Mouse (Mus musculus) kidney, postnatal 0 days (tissue): ENCODE data around the gene Cds1. TPM values are rescaled to one million over a fixed set of nuclear protein-coding genes. Genes with fewer than 3 reads are reported as not detected.

Experiments
- ATAC-seq: fragments of 200-750 bp; cut with Nextera tagmentation; replicated peaks from 2 replicates; pipeline ENCODE4 v1.8.0; 2017; ENCODE audit warnings: low read depth, moderate number of reproducible peaks, moderate TSS enrichment, moderate library complexity; ENCODE audit not compliant: low FRiP score
- DNase-seq: peaks from one replicate; pipeline ENCODE4 v3.0.0-alpha.2; 2016; ENCODE audit warnings: low spot score
- H3K27ac ChIP-seq: fragments of 300-500 bp; sonication (generic); 2 replicates; pipeline ENCODE4 v1.5.1; 2014; ENCODE audit warnings: mild to moderate bottlenecking
- H3K27me3 ChIP-seq: fragments of 300-500 bp; sonication (generic); 2 replicates; pipeline ENCODE4 v1.6.1; 2014; ENCODE audit warnings: low read length, mixed read lengths; ENCODE audit not compliant: insufficient read depth
- H3K36me3 ChIP-seq: fragments of 300-500 bp; sonication (generic); 2 replicates; pipeline ENCODE4 v1.6.1; 2014; ENCODE audit warnings: low read length, mixed read lengths; ENCODE audit not compliant: insufficient read depth
- H3K4me1 ChIP-seq: fragments of 300-500 bp; sonication (generic); replicated peaks from 2 replicates; pipeline ENCODE4 v1.6.1; 2014; ENCODE audit warnings: antibody characterized with exemption, low read length, mixed read lengths; ENCODE audit not compliant: insufficient read depth
- H3K4me2 ChIP-seq: fragments of 300-500 bp; sonication (generic); 2 replicates; pipeline ENCODE4 v1.6.1; 2014; ENCODE audit warnings: mild to moderate bottlenecking, low read length, moderate library complexity, mixed read lengths
- H3K4me3 ChIP-seq: fragments of 300-500 bp; sonication (generic); replicated peaks from 2 replicates; pipeline ENCODE4 v1.5.1; 2014; ENCODE audit warnings: low read depth, low read length
- H3K9ac ChIP-seq: fragments of 300-500 bp; sonication (generic); 2 replicates; pipeline ENCODE4 v1.6.1; 2014; ENCODE audit warnings: low read depth, low read length
- H3K9me3 ChIP-seq: fragments of 300-500 bp; sonication (generic); replicated peaks from 2 replicates; pipeline ENCODE4 v1.6.1; 2016; ENCODE audit warnings: low read length, inconsistent platforms, mixed read lengths
- CTCF ChIP-seq: IDR thresholded peaks from 2 replicates; pipeline ENCODE4 v1.5.1; 2016; ENCODE audit warnings: antibody characterized with exemption, low read depth, mild to moderate bottlenecking, moderate library complexity
- WGBS: fragments of 180-500 bp; shearing (Covaris S2); extraction: QIAGEN DNeasy Blood & Tissue Kit; methylation state at CpG from one replicate; pipeline ENCODE4 v1.1.7; 2014; 5-methylcytosine and 5-hydroxymethylcytosine counted together
- polyA plus RNA-seq: library from polyadenylated mRNA; unstranded; fragments of >200 nt; fragmentation: Nextera tagmentation; extraction: Ambion mirVana; gene quantifications from 2 replicates; pipeline ENCODE4 v1.2.1, GENCODE M21; 2015

Gene Cds1
- polyA plus RNA-seq, 1 experiment from 2014 or later: 25.7 TPM

GRCm38 (mm10) chr5:101768558-101768957, 3.6 kb downstream of the Cds1 start:
- WGBS: 89% methylated on average over 7 of the region's 7 CpGs
- DNase-seq: no peak

GRCm38 (mm10) chr5:101772621-101773020, 7.7 kb downstream of the Cds1 start:
- Histone ChIP-seq H3K4me3 (no peak overlapping the region), H3K36me3 (no peaks in the 10 kb centered on the region), H3K4me1 (no peaks in the 10 kb centered on the region), H3K27me3 (no peaks in the 10 kb centered on the region), H3K4me2 (no peak overlapping the region), H3K9me3 (no peaks in the 10 kb centered on the region), H3K27ac (no peak overlapping the region), H3K9ac (no peak overlapping the region)
- DNase-seq (peak; percentile 22), ATAC-seq (no peak)
- no peak for TF ChIP-seq CTCF
- 75% methylated on average over 9 of the region's 9 CpGs for WGBS

More at GRCm38 (mm10) chr5:101768558-101768957, 3.6 kb downstream of the Cds1 start:
- H3K36me3 ChIP-seq: no peaks in the 10 kb centered on the region
- H3K9ac ChIP-seq: no peak overlapping the region
- no peak for ATAC-seq
- no peak for TF ChIP-seq CTCF
- H3K27ac ChIP-seq: no peak overlapping the region
- H3K4me3 ChIP-seq: no peak overlapping the region
- no peaks in the 10 kb centered on the region for H3K4me1 ChIP-seq
- H3K9me3 ChIP-seq: no peaks in the 10 kb centered on the region
- no peak overlapping the region for H3K4me2 ChIP-seq
- no peaks in the 10 kb centered on the region for H3K27me3 ChIP-seq

GRCm38 (mm10) chr5:101775262-101775661, 10.3 kb downstream of the Cds1 start:
- WGBS: 94% methylated on average over 8 of the region's 8 CpGs
- Histone ChIP-seq H3K27me3 (no peaks in the 10 kb centered on the region), H3K9ac (no peak overlapping the region), H3K4me1 (no peaks in the 10 kb centered on the region), H3K4me2 (no peak overlapping the region), H3K27ac (no peak overlapping the region), H3K9me3 (no peaks in the 10 kb centered on the region), H3K4me3 (no peak overlapping the region), H3K36me3 (no peaks in the 10 kb centered on the region)
- DNase-seq (no peak), ATAC-seq (no peak)
- TF ChIP-seq CTCF: no peak

GRCm38 (mm10) chr5:101776528-101776927, 11.6 kb downstream of the Cds1 start:
- WGBS: 85% methylated on average over 8 of the region's 8 CpGs
- no peaks in the 10 kb centered on the region for H3K36me3 ChIP-seq
- ATAC-seq (no peak), DNase-seq (no peak)
- H3K4me2 ChIP-seq: no peak overlapping the region
- no peak overlapping the region for H3K27ac ChIP-seq
- H3K9ac ChIP-seq: no peak overlapping the region
- H3K4me3 ChIP-seq: no peak overlapping the region
- TF ChIP-seq CTCF: no peak
- H3K9me3 ChIP-seq: no peaks in the 10 kb centered on the region
- H3K4me1 ChIP-seq: no peaks in the 10 kb centered on the region
- no peaks in the 10 kb centered on the region for H3K27me3 ChIP-seq

- no peak overlapping the region for H3K4me3 ChIP-seq
- 82% methylated on average over 15 of the region's 15 CpGs for WGBS
- DNase-seq (no peak), ATAC-seq (no peak)
- H3K27ac ChIP-seq: no peak overlapping the region
- H3K9me3 ChIP-seq: no peaks in the 10 kb centered on the region
- no peaks in the 10 kb centered on the region for H3K27me3 ChIP-seq
- no peak for TF ChIP-seq CTCF
- H3K9ac ChIP-seq: no peak overlapping the region
- no peak overlapping the region for H3K4me2 ChIP-seq
- no peaks in the 10 kb centered on the region for H3K4me1 ChIP-seq
- no peaks in the 10 kb centered on the region for H3K36me3 ChIP-seq
Measured at GRCm38 (mm10) chr5:101779376-101779863, 14.5 kb downstream of the Cds1 start.

- DNase-seq (no peak), ATAC-seq (no peak)
- no peak overlapping the region for H3K27ac ChIP-seq
- TF ChIP-seq CTCF: no peak
- H3K4me3 ChIP-seq: no peak overlapping the region
- H3K4me1 ChIP-seq: no peaks in the 10 kb centered on the region
- H3K36me3 ChIP-seq: no peaks in the 10 kb centered on the region
- no peak overlapping the region for H3K4me2 ChIP-seq
- no peak overlapping the region for H3K9ac ChIP-seq
- no peaks in the 10 kb centered on the region for H3K27me3 ChIP-seq
- 69% methylated on average over 4 of the region's 4 CpGs for WGBS
- H3K9me3 ChIP-seq: no peaks in the 10 kb centered on the region
Measured at GRCm38 (mm10) chr5:101780918-101781317, 16.0 kb downstream of the Cds1 start.

- Histone ChIP-seq H3K4me2 (no peak overlapping the region), H3K27me3 (no peaks in the 10 kb centered on the region), H3K27ac (no peak overlapping the region), H3K4me3 (no peak overlapping the region), H3K9ac (no peak overlapping the region), H3K9me3 (no peaks in the 10 kb centered on the region), H3K4me1 (no peaks in the 10 kb centered on the region), H3K36me3 (no peaks in the 10 kb centered on the region)
- no peak for TF ChIP-seq CTCF
- ATAC-seq (no peak), DNase-seq (no peak)
- 70% methylated on average over 3 of the region's 3 CpGs for WGBS
Measured at GRCm38 (mm10) chr5:101784328-101784727, 19.4 kb downstream of the Cds1 start.
